Mouse (Mus musculus): ENCODE measurements around the gene 1700012A03Rik.

1700012A03Rik gene

GRCm38 (mm10) chr6:32049951-32050345, at the start of gene 1700012A03Rik:
TSS of gene 1700012A03Rik (plus strand) at chr6:32050246.
- DNase-seq: no peak

- no peak for DNase-seq
Measured at GRCm38 (mm10) chr6:32004228-32004627, 45.8 kb upstream of the 1700012A03Rik start.

GRCm38 (mm10) chr6:32005914-32006313, 44.1 kb upstream of the 1700012A03Rik start:
- no peak for DNase-seq

- DNase-seq: no peak
Measured at GRCm38 (mm10) chr6:32006382-32006781, 43.7 kb upstream of the 1700012A03Rik start.

- DNase-seq: no peak
Measured at GRCm38 (mm10) chr6:32007336-32007735, 42.7 kb upstream of the 1700012A03Rik start.

GRCm38 (mm10) chr6:32016841-32017240, 33.2 kb upstream of the 1700012A03Rik start:
- DNase-seq: no peak

- DNase-seq: no peak
Measured at GRCm38 (mm10) chr6:32017406-32018104, 32.5 kb upstream of the 1700012A03Rik start.

- no peak for DNase-seq
Measured at GRCm38 (mm10) chr6:32018105-32018446, 32.0 kb upstream of the 1700012A03Rik start.

- no peak for DNase-seq
Measured at GRCm38 (mm10) chr6:32021853-32022536, 28.1 kb upstream of the 1700012A03Rik start.

GRCm38 (mm10) chr6:32022537-32022869, 27.5 kb upstream of the 1700012A03Rik start:
- DNase-seq: no peak

- no peak for DNase-seq
Measured at GRCm38 (mm10) chr6:32028228-32029009, 21.6 kb upstream of the 1700012A03Rik start.

GRCm38 (mm10) chr6:32034226-32034625, 15.8 kb upstream of the 1700012A03Rik start:
- no peak for DNase-seq

- no peak for DNase-seq
Measured at GRCm38 (mm10) chr6:32045344-32045743, 4.7 kb upstream of the 1700012A03Rik start.

GRCm38 (mm10) chr6:32049256-32049950, 643 bp upstream of the 1700012A03Rik start:
- DNase-seq: no peak

GRCm38 (mm10) chr6:32052135-32052915, 2.3 kb downstream of the 1700012A03Rik start:
- no peak for DNase-seq

- no peak for DNase-seq
Measured at GRCm38 (mm10) chr6:32056525-32056924, 6.5 kb downstream of the 1700012A03Rik start.

GRCm38 (mm10) chr6:32058571-32058970, 8.5 kb downstream of the 1700012A03Rik start:
- no peak for DNase-seq

GRCm38 (mm10) chr6:32060641-32061040, 10.6 kb downstream of the 1700012A03Rik start:
- no peak for DNase-seq

- no peak for DNase-seq
Measured at GRCm38 (mm10) chr6:32061266-32061665, 11.2 kb downstream of the 1700012A03Rik start.

GRCm38 (mm10) chr6:32065789-32066510, 15.9 kb downstream of the 1700012A03Rik start:
- no peak for DNase-seq

GRCm38 (mm10) chr6:32072161-32072560, 22.1 kb downstream of the 1700012A03Rik start:
- DNase-seq: no peak

GRCm38 (mm10) chr6:32093312-32093711, 43.3 kb downstream of the 1700012A03Rik start:
- DNase-seq: no peak

All from thymus, postnatal 4 days (tissue).